7 mouse cellular contexts compared by ENCODE assay signal in the genomic region with DNA sequence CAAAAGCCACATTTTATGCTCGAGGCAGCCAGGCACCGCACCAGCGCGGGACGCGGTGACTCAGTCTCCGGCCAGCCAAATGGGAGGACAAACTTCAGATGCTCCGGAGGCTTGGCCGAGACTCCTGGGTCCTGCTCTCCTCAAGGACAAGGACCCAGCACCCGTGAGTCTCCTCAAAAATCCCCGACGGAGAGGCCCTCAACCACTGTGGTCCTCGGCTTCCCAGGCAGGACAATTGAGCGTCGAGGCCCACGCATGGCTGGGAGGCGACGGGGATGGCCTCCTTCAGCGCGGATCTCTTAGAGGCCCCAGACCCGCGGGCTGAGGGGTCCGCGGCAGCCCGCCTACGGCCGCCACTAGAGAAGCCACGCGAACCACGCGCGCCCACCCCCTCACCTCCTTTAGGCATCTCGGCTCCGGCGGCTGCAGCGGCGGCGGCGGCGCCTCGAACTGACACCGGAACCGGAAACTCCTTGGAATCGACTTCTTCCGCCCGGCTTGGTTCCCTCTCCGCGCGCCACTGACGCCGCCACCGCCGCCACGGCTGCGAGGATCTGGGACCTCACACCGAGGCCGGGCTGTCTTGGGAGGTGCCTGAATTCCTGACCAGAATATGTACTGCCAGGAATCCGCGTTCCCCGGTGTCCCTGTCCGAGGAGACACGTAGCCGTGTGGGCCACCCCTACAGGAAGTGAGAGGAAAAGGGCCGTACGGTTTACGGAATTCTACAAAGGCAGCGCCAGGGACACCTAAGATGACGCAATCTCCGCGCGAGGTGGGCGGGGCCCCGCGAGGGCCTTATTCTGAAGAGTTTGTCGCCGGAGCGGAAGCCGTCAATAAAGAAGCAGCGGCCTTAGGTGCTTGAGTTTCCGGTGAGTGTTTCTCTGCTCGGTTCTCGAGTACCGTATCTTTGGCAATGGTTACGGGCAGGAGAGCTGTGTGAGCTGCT. TPM values are rescaled to one million over a fixed set of nuclear protein-coding genes. Genes with fewer than 3 reads are reported as not detected.
DNase-seq lines count a peak whose midpoint lies in the region; ATAC-seq lines count a peak whose summit lies in the region.

Gene Pdap1, minus strand, starts transcription at position 668 of the 949 bp plus-strand sequence.
Gene Bud31, plus strand, starts transcription at position 792 of the 949 bp plus-strand sequence.

- DNase-seq in adrenal gland, adult 2 months, result peak; percentile 96
- peak; percentile 83 for DNase-seq in embryo, embryonic 11.5 days (ENCODE audit: low read depth, low spot score)
- peak; percentile 88 to 95 for DNase-seq in gastrocnemius, postnatal 4 days (ENCODE audit: low spot score in 2 of 2)
- DNase-seq in left cerebral cortex, postnatal 36 days (ENCODE audit: low spot score in 2 of 2), result peak; percentile 96 to 97
- DNase-seq in midbrain, embryonic 11.5 days (ENCODE audit: low spot score, missing footprints), result peak; percentile 99
- DNase-seq in skeletal muscle tissue, adult 2 months (ENCODE audit: low read depth, low spot score), result peak; percentile 91

- peak within 1 kb of the TSS; percentile 85 for H3K9ac ChIP-seq in intestine, embryonic 16.5 days (ENCODE audit: low read depth, low read length)
- peak within 1 kb of the TSS; percentile 92 for H3K9ac ChIP-seq in midbrain, embryonic 11.5 days (ENCODE audit: low read length)

- peaks cover 20% of the 10 kb centered on the region for H3K4me1 ChIP-seq in intestine, embryonic 16.5 days (ENCODE audit: control insufficient read depth, insufficient read depth, low read length)
- H3K4me1 ChIP-seq in midbrain, embryonic 11.5 days (ENCODE audit: control insufficient read depth, insufficient read depth, low read length), result peaks cover 19% of the 10 kb centered on the region

- ATAC-seq in intestine, embryonic 16.5 days, result peak; percentile 95
- peak; percentile 95 for ATAC-seq in midbrain, embryonic 11.5 days (ENCODE audit: low FRiP score)

- under 1% methylated on average over 84 of the region's 84 CpGs for WGBS in intestine, embryonic 16.5 days
- WGBS in midbrain, embryonic 11.5 days, result under 1% methylated on average over 84 of the region's 84 CpGs

- no peaks in the 10 kb centered on the region for H3K27me3 ChIP-seq in intestine, embryonic 16.5 days (replicated peaks; ENCODE audit: control insufficient read depth, insufficient read depth, low read length)
- H3K27me3 ChIP-seq in midbrain, embryonic 11.5 days (ENCODE audit: control insufficient read depth, insufficient read depth, low read length), result no peaks in the 10 kb centered on the region

- peak within 1 kb of the TSS; percentile 81 for H3K27ac ChIP-seq in intestine, embryonic 16.5 days (ENCODE audit: low read length)
- peak within 1 kb of the TSS; percentile 72 for H3K27ac ChIP-seq in midbrain, embryonic 11.5 days (ENCODE audit: low read depth, low read length)

- H3K4me3 ChIP-seq in intestine, embryonic 16.5 days (ENCODE audit: low read length), result peak within 1 kb of the TSS; percentile 92
- peak within 1 kb of the TSS; percentile 96 for H3K4me3 ChIP-seq in midbrain, embryonic 11.5 days (ENCODE audit: low read depth, low read length)

- peak within 1 kb of the TSS; percentile 82 for H3K4me2 ChIP-seq in intestine, embryonic 16.5 days (ENCODE audit: low read depth, low read length)
- H3K4me2 ChIP-seq in midbrain, embryonic 11.5 days, result peak within 1 kb of the TSS; percentile 87

- H3K36me3 ChIP-seq in intestine, embryonic 16.5 days (ENCODE audit: control insufficient read depth, insufficient read depth, low read length), result peaks cover 22% of the 10 kb centered on the region
- H3K36me3 ChIP-seq in midbrain, embryonic 11.5 days (ENCODE audit: control insufficient read depth, insufficient read depth, low read length), result peaks cover 21% of the 10 kb centered on the region

- no peaks in the 10 kb centered on the region for H3K9me3 ChIP-seq in intestine, embryonic 16.5 days (ENCODE audit: control insufficient read depth, low read length)
- no peaks in the 10 kb centered on the region for H3K9me3 ChIP-seq in midbrain, embryonic 11.5 days (ENCODE audit: control insufficient read depth, low read length)

- intact Hi-C loops in left cerebral cortex, postnatal 36 days (cut with DNase I), result loop anchor here (2.0 kb wide), 1 partner anchor 27 kb away; the partner anchor contains the start of genes Cpsf4 and Ptcd1

RNA-seq across cellular contexts. Expression of gene Pdap1, which starts in this region (rescaled TPM):
- 10 to 100 TPM; 86.5 to 87.6 TPM for total RNA-seq in adrenal gland, adult 2 months (2021)
- polyA plus RNA-seq in adrenal gland, adult 2 months (2012; rRNA removed), result 29.6 and 33.6 TPM in 2 replicates
- 10 to 100 TPM; 75.9 to 79.5 TPM for total RNA-seq in gastrocnemius, postnatal 4 days (2021)
- 62.7 and 66.6 TPM in 2 replicates for polyA plus RNA-seq in intestine, embryonic 16.5 days (2015; fragmentation: Nextera tagmentation; extraction: Ambion mirVana)
- total RNA-seq in left cerebral cortex, postnatal 36 days (2021), result 100 to 1,000 TPM in 1 of 2 experiments, 10 to 100 TPM in 1; 93.9 to 102 TPM
- polyA plus RNA-seq in midbrain, embryonic 11.5 days (2014; fragmentation: Nextera tagmentation; extraction: Ambion mirVana), result 124 and 131 TPM in 2 replicates

RNA-seq across cellular contexts. Expression of gene Bud31, which starts in this region (rescaled TPM):
- 100 to 1,000 TPM; 103 to 113 TPM for total RNA-seq in adrenal gland, adult 2 months (2021)
- 26.2 and 27.3 TPM in 2 replicates for polyA plus RNA-seq in adrenal gland, adult 2 months (2012; rRNA removed)
- total RNA-seq in gastrocnemius, postnatal 4 days (2021), result 10 to 100 TPM; 80.9 to 82.5 TPM
- 166 and 178 TPM in 2 replicates for polyA plus RNA-seq in intestine, embryonic 16.5 days (2015; fragmentation: Nextera tagmentation; extraction: Ambion mirVana)
- total RNA-seq in left cerebral cortex, postnatal 36 days (2021), result 10 to 100 TPM; 78.7 to 89.9 TPM
- polyA plus RNA-seq in midbrain, embryonic 11.5 days (2014; fragmentation: Nextera tagmentation; extraction: Ambion mirVana), result 276 and 283 TPM in 2 replicates

Comparison
In these comparisons a context has a peak if more than half of its experiments do, and no peak if none do; other contexts are left out.
1. Peak in every context shown above with its lines: DNase-seq, ATAC-seq, H3K4me3 ChIP-seq and H3K27ac ChIP-seq.